Mouse (Mus musculus) E14TG2a.4 (cell line): ENCODE results near the gene Ireb2.

Experiments used
- CTCF ChIP-seq: conservative IDR thresholded peaks from 2 replicates; pipeline ENCODE4 v1.5.1; 2014; ENCODE audit warnings: low read length
- NANOG ChIP-seq: IDR thresholded peaks from 2 replicates; pipeline ENCODE4 v1.6.1; 2014; ENCODE audit warnings: borderline replicate concordance, low read length, mixed read lengths
- POU5F1 ChIP-seq: IDR thresholded peaks from 2 replicates; pipeline ENCODE4 v1.6.1; 2014; ENCODE audit warnings: low read length, borderline replicate concordance

- TF ChIP-seq CTCF = no peak
- TF ChIP-seq POU5F1 = no peak
- no peak for TF ChIP-seq NANOG
These were observed 53.6 kb downstream of the Ireb2 start, which contains the start of gene Hykk for GRCm38 (mm10) chr9:54917010-54917677.
